Mouse (Mus musculus): Measurements from ENCODE around the gene Rnf113a2.

DNA sequence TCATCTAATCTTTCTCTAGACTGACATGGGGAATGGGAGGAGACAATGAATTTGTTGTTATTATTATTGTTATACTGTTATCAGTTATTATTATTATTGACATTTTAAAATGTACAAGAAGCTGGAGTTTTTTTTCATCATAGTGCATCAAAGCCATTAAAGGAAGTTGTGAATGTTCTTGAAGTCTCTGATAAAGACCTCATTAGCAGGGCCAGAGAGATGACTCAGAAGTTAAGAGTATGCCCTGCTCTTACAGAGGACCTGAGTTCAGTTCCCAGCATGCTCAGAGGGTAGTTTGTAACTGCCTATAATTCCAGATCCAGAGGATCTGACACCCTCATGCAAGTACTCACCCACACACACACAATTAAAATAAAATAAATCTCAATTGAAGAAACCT, 19.3 kb upstream of the Rnf113a2 start:
- TF ChIP-seq CTCF (IDR thresholded peaks at IDR 0.05; ENCODE audit: borderline replicate concordance, extremely low read depth, insufficient read depth, insufficient read length), result no peak
- TF ChIP-seq POLR2A (IDR thresholded peaks at IDR 0.05; ENCODE audit: borderline replicate concordance, extremely low read depth, insufficient read depth, insufficient read length, poor library complexity, severe bottlenecking), result no peak
